Mouse (Mus musculus): ENCODE results near the gene Ppp2r3a. TPM values are rescaled to one million over a fixed set of nuclear protein-coding genes. Genes with fewer than 3 reads are reported as not detected.

Gene Ppp2r3a
- polyA plus RNA-seq, 1 experiment from 2014 or later, result 71.3 TPM

DNA sequence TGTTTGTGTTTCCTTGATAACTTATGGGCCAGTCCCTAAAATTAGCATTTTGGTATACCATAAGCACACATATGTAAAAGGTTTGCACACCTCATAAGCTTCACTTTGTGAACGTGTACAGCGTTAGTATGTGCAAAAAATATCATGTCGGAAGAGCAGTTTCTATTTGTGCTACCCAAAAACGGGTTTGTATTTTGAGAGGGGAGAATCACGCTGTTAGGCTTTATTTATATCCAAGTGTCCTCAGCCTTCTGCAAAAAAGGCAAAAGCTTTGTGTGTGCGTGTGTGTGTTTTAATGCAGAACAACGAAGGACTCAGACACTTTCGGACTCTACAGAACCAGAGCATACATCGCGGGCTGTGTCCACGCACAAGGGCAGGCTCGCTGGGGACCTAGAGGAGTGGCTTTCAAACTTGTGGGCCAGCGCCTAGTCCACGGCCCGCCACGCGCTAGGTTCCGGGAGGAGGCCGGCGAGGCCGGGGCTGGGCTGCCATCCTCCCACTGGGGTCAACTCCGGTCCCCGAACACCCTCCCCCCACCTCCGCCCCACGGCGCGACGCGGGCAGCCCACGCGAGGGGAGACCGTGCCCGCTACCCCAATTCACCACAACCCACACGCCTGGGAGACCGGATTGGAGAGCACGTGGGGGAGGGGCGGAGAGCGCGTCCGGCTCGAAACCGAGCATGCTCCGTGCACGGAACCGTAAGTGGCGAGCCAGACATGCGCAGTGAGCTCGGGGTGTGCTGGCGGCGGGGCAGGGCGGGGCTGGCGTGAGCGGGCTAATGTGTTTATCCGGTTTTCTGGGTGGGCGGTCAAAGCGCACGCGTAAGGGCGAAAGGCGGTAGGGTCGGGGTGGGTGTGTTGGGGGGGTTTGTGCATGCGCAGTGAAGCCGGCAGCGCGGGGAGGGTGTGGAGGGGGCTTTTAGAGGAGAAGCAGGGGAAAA is 178.3 kb downstream of the Ppp2r3a start:
- Histone ChIP-seq H3K4me1 (ENCODE audit: control insufficient read depth, insufficient read depth, low read length) (peaks cover 7% of the 10 kb centered on the region), H3K36me3 (ENCODE audit: control insufficient read depth, insufficient read depth, low read length) (no peaks in the 10 kb centered on the region), H3K9me3 (replicated peaks; ENCODE audit: control insufficient read depth, low read length) (no peaks in the 10 kb centered on the region; the same call in 1 of the 2 replicates), H3K9ac (ENCODE audit: low read depth, low read length) (peak overlapping the region; percentile 83), H3K27ac (ENCODE audit: low read depth, low read length) (peak overlapping the region; percentile 100), H3K4me3 (ENCODE audit: low read depth, low read length) (peak overlapping the region; percentile 98), H3K27me3 (ENCODE audit: control insufficient read depth, insufficient read depth, low read length) (no peaks in the 10 kb centered on the region), H3K4me2 (peak overlapping the region; percentile 64)
- ATAC-seq (replicated peaks; ENCODE audit: insufficient number of reproducible peaks, low FRiP score, low TSS enrichment), result peak; percentile 93
- WGBS (ENCODE audit: insufficient replicate concordance), result 2% methylated on average over 63 of the region's 65 CpGs

DNA sequence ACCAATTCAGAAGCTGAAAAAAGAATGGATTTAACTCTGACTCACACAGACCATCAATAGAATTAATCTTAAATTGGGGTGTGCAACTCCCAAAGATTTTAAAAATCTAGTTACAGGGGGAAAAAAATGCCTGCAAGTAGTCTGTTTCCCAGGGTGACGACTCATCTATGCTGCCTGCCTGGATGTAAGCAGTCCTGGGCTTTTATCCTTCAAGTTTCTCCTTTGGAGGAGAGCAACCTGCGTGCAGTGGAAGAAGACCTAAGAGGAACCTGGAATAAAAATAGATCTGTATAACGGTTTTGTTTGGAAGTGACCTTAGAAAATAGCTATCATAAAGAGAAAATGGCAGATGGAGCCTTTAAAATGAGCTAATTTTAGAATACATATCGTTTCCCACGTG is 179.1 kb downstream of the Ppp2r3a start:
- Histone ChIP-seq H3K4me3 (ENCODE audit: low read depth, low read length) (no peak overlapping the region), H3K9ac (ENCODE audit: low read depth, low read length) (no peak overlapping the region), H3K4me1 (ENCODE audit: control insufficient read depth, insufficient read depth, low read length) (peaks cover 2% of the 10 kb centered on the region), H3K27ac (ENCODE audit: low read depth, low read length) (no peak overlapping the region), H3K27me3 (ENCODE audit: control insufficient read depth, insufficient read depth, low read length) (no peaks in the 10 kb centered on the region), H3K4me2 (peak overlapping the region; percentile 64), H3K36me3 (ENCODE audit: control insufficient read depth, insufficient read depth, low read length) (no peaks in the 10 kb centered on the region), H3K9me3 (replicated peaks; ENCODE audit: control insufficient read depth, low read length) (no peaks in the 10 kb centered on the region; the same call in 1 of the 2 replicates)
- ATAC-seq (replicated peaks; ENCODE audit: insufficient number of reproducible peaks, low FRiP score, low TSS enrichment), result no peak
- WGBS (ENCODE audit: insufficient replicate concordance), result 36% methylated on average over 5 of the region's 5 CpGs

DNA sequence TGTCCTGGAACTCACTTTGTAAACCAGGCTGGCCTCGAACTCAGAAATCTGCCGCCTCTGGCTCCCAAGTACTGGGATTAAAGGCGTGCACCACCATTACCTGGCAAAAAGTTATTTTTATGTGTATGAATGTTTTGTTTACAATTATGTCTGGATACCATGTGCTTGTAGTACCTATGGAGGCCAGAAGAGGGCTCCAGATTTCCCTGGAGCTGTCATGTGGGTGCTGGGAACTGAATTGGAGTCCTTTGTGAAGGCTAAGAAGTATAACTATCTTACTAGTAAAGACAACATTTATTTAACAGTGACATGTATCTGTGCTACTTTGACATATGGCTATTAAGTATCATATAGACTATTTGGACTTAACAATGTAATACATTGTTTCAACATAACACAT is 181.8 kb downstream of the Ppp2r3a start:
- Histone ChIP-seq H3K9ac (ENCODE audit: low read depth, low read length) (no peak overlapping the region), H3K27me3 (ENCODE audit: control insufficient read depth, insufficient read depth, low read length) (no peaks in the 10 kb centered on the region), H3K36me3 (ENCODE audit: control insufficient read depth, insufficient read depth, low read length) (no peaks in the 10 kb centered on the region), H3K4me3 (ENCODE audit: low read depth, low read length) (no peak overlapping the region), H3K4me1 (ENCODE audit: control insufficient read depth, insufficient read depth, low read length) (no peaks in the 10 kb centered on the region; the same call in 1 of the 2 replicates), H3K27ac (ENCODE audit: low read depth, low read length) (no peak overlapping the region), H3K9me3 (replicated peaks; ENCODE audit: control insufficient read depth, low read length) (no peaks in the 10 kb centered on the region; the same call in 1 of the 2 replicates), H3K4me2 (no peak overlapping the region)
- no peak for ATAC-seq (replicated peaks; ENCODE audit: insufficient number of reproducible peaks, low FRiP score, low TSS enrichment)
- WGBS (ENCODE audit: insufficient replicate concordance), result 85% methylated on average over 3 of the region's 3 CpGs

DNA sequence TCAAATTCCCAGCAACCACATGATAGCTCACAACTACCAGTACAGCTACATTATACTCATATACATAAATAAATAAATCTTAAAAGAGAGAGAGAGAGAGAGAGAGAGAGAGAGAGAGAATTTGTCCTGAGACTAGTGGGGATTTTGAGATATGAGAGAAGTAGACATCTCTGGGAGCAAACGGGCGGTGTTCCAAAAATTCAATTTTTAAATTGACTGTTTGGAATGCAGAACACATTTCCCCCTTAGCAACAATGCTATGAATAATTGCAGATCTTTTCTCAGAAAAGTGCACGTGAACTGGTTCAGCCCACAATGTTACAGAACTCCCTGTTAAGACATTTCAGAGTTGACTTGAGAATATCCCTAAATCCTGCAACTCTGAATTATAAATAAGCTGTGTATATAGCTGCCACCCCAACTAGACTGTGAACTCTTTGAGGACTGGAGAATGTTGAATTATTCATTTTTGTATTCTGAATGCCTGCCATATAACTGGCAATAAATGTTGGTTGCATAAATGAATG is 186.5 kb downstream of the Ppp2r3a start:
- WGBS (ENCODE audit: insufficient replicate concordance), result 92% methylated on average over 3 of the region's 3 CpGs
- H3K4me1 ChIP-seq (ENCODE audit: control insufficient read depth, insufficient read depth, low read length), result no peaks in the 10 kb centered on the region

DNA sequence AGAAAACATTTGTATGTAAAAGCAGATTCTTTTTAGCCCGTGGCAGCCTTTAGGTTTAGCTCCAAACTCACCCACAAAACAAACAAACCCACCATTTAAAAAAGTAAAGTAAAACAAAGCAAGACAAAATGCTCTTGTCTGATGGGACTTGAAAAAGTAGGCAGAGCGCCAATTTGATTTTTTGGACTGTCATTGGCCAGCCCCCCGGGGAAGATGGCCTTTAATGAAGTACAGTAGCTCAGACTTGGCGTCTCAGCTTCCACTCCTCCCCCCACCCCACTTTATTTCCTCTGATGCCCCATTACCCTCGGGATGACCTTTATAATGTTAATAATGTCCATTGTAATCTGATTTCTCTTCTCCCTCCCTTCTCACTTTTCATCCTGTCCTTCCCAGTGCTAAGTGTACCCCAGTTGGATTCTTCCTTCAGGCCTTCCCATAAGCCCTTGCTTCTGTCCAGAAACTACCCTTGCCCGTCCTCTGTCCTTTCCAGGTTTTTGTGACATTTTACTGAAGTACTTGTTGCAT is 189.3 kb downstream of the Ppp2r3a start:
- Histone ChIP-seq H3K4me2 (no peak overlapping the region), H3K9ac (ENCODE audit: low read depth, low read length) (no peak overlapping the region), H3K4me3 (ENCODE audit: low read depth, low read length) (no peak overlapping the region), H3K27ac (ENCODE audit: low read depth, low read length) (no peak overlapping the region), H3K4me1 (ENCODE audit: control insufficient read depth, insufficient read depth, low read length) (no peaks in the 10 kb centered on the region), H3K9me3 (replicated peaks; ENCODE audit: control insufficient read depth, low read length) (no peaks in the 10 kb centered on the region), H3K36me3 (ENCODE audit: control insufficient read depth, insufficient read depth, low read length) (no peaks in the 10 kb centered on the region), H3K27me3 (ENCODE audit: control insufficient read depth, insufficient read depth, low read length) (no peaks in the 10 kb centered on the region)
- no peak for ATAC-seq (replicated peaks; ENCODE audit: insufficient number of reproducible peaks, low FRiP score, low TSS enrichment)
- 71% methylated on average over 6 of the region's 6 CpGs for WGBS (ENCODE audit: insufficient replicate concordance)

More for the DNA sequence above, 186.5 kb downstream of the Ppp2r3a start:
- Histone ChIP-seq H3K9ac (ENCODE audit: low read depth, low read length) (no peak overlapping the region), H3K27ac (ENCODE audit: low read depth, low read length) (no peak overlapping the region), H3K36me3 (ENCODE audit: control insufficient read depth, insufficient read depth, low read length) (no peaks in the 10 kb centered on the region), H3K9me3 (replicated peaks; ENCODE audit: control insufficient read depth, low read length) (no peaks in the 10 kb centered on the region; the same call in 1 of the 2 replicates), H3K4me2 (no peak overlapping the region), H3K4me3 (ENCODE audit: low read depth, low read length) (no peak overlapping the region), H3K27me3 (ENCODE audit: control insufficient read depth, insufficient read depth, low read length) (no peaks in the 10 kb centered on the region)
- no peak for ATAC-seq (replicated peaks; ENCODE audit: insufficient number of reproducible peaks, low FRiP score, low TSS enrichment)

DNA sequence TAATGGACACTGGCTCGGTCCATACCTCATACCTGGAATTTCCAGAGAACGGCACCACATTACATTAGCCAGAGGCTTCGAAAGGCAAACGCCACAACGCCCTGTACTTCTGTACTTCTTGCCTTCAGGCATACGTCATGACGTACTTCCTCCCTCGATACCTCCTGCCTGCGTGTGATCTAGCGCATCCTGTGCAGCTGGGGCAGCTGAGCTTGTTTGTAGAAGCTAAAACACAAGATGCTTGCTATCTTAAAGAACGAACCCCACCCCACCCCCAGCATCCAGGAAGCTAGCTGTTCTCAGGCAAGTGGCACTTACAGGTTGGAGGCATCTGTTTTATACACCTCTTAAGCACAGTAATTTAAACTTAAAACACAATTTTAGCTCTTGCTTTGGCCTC is 190.6 kb downstream of the Ppp2r3a start:
- Histone ChIP-seq H3K9ac (ENCODE audit: low read depth, low read length) (no peak overlapping the region), H3K36me3 (ENCODE audit: control insufficient read depth, insufficient read depth, low read length) (no peaks in the 10 kb centered on the region), H3K4me3 (ENCODE audit: low read depth, low read length) (no peak overlapping the region), H3K27me3 (ENCODE audit: control insufficient read depth, insufficient read depth, low read length) (no peaks in the 10 kb centered on the region), H3K9me3 (replicated peaks; ENCODE audit: control insufficient read depth, low read length) (no peaks in the 10 kb centered on the region), H3K27ac (ENCODE audit: low read depth, low read length) (no peak overlapping the region), H3K4me2 (no peak overlapping the region), H3K4me1 (ENCODE audit: control insufficient read depth, insufficient read depth, low read length) (no peaks in the 10 kb centered on the region)
- 64% methylated on average over 11 of the region's 11 CpGs for WGBS (ENCODE audit: insufficient replicate concordance)
- no peak for ATAC-seq (replicated peaks; ENCODE audit: insufficient number of reproducible peaks, low FRiP score, low TSS enrichment)

DNA sequence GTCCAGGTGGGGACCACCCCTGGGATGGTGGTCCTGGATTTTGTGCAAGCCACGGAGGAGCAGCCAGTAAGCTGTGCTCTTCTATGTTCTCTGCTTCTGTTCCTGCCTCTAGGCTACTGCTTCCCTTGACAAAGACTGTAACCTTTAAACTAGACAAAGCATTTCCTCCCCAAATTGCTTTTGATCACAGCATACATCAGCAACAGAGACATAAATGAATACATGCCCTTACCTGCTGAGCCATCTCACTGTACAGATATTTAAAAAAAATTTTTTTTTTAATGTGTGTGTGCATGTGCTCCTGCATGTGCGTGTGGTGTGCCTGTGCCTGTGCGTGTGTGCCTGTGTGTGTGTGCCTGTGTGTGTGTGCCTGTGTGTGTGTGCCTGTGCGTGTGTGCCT is 194.4 kb downstream of the Ppp2r3a start:
- Histone ChIP-seq H3K4me1 (ENCODE audit: control insufficient read depth, insufficient read depth, low read length) (no peaks in the 10 kb centered on the region), H3K4me3 (ENCODE audit: low read depth, low read length) (no peak overlapping the region), H3K27ac (ENCODE audit: low read depth, low read length) (no peak overlapping the region), H3K36me3 (ENCODE audit: control insufficient read depth, insufficient read depth, low read length) (no peaks in the 10 kb centered on the region), H3K27me3 (ENCODE audit: control insufficient read depth, insufficient read depth, low read length) (no peaks in the 10 kb centered on the region), H3K9me3 (replicated peaks; ENCODE audit: control insufficient read depth, low read length) (no peaks in the 10 kb centered on the region), H3K4me2 (no peak overlapping the region), H3K9ac (ENCODE audit: low read depth, low read length) (no peak overlapping the region)
- WGBS (ENCODE audit: insufficient replicate concordance), result 91% methylated on average over 4 of the region's 4 CpGs
- ATAC-seq (replicated peaks; ENCODE audit: insufficient number of reproducible peaks, low FRiP score, low TSS enrichment), result no peak
